Mouse (Mus musculus): ENCODE results near the gene Echs1. TPM values are rescaled to one million over a fixed set of nuclear protein-coding genes. Genes with fewer than 3 reads are reported as not detected.

Echs1 gene
- polyA plus RNA-seq, 1 experiment from 2014 or later, result 142 TPM

GRCm38 (mm10) chr7:140104009-140104408 lies 12.3 kb downstream of the Echs1 start:
- H3K9me3 ChIP-seq, result no peaks in the 10 kb centered on the region
- WGBS, result 86% methylated on average over 4 of the region's 4 CpGs
- H3K27me3 ChIP-seq, result peaks cover 15% of the 10 kb centered on the region
- H3K4me1 ChIP-seq, result peaks cover 14% of the 10 kb centered on the region
- no peak overlapping the region for H3K9ac ChIP-seq (replicated peaks)
- H3K4me3 ChIP-seq, result no peak overlapping the region
- no peak overlapping the region for H3K4me2 ChIP-seq (replicated peaks)
- peaks cover 38% of the 10 kb centered on the region for H3K36me3 ChIP-seq
- no peak overlapping the region for H3K27ac ChIP-seq (replicated peaks)
- no peak for ATAC-seq (ENCODE audit: low FRiP score, low read depth)

GRCm38 (mm10) chr7:140101993-140102860 lies 14.0 kb downstream of the Echs1 start, which contains the start of gene Fuom:
TSS of gene Fuom (minus strand) at chr7:140102441.
- H3K4me1 ChIP-seq, result peaks cover 14% of the 10 kb centered on the region
- H3K36me3 ChIP-seq, result peaks cover 22% of the 10 kb centered on the region
- H3K4me2 ChIP-seq (replicated peaks), result peak within 1 kb of the TSS; percentile 65
- H3K4me3 ChIP-seq, result peak within 1 kb of the TSS; percentile 38
- peak; percentile 86 for ATAC-seq (ENCODE audit: low FRiP score, low read depth)
- peak within 1 kb of the TSS; percentile 57 for H3K9ac ChIP-seq (replicated peaks)
- peaks cover 15% of the 10 kb centered on the region for H3K27me3 ChIP-seq
- no peak within 1 kb of the TSS for H3K27ac ChIP-seq (replicated peaks)
- WGBS, result 1% methylated on average over 30 of the region's 30 CpGs
- no peaks in the 10 kb centered on the region for H3K9me3 ChIP-seq

- peak overlapping the region; percentile 65 for H3K4me2 ChIP-seq (replicated peaks)
- peaks cover 15% of the 10 kb centered on the region for H3K27me3 ChIP-seq
- no peak overlapping the region for H3K27ac ChIP-seq (replicated peaks)
- peaks cover 15% of the 10 kb centered on the region for H3K36me3 ChIP-seq
- WGBS, result 76% methylated on average over 10 of the region's 10 CpGs
- H3K9me3 ChIP-seq, result no peaks in the 10 kb centered on the region
- peak overlapping the region; percentile 57 for H3K9ac ChIP-seq (replicated peaks)
- ATAC-seq (ENCODE audit: low FRiP score, low read depth), result no peak
- peaks cover 14% of the 10 kb centered on the region for H3K4me1 ChIP-seq
- peak overlapping the region; percentile 38 for H3K4me3 ChIP-seq
Observed at GRCm38 (mm10) chr7:140101498-140101897, 14.8 kb downstream of the Echs1 start.

GRCm38 (mm10) chr7:140098466-140098865 lies 17.8 kb downstream of the Echs1 start:
- no peak for ATAC-seq (ENCODE audit: low FRiP score, low read depth)
- Histone ChIP-seq H3K4me3 (no peak overlapping the region), H3K4me1 (peaks cover 14% of the 10 kb centered on the region), H3K9ac (replicated peaks) (no peak overlapping the region), H3K9me3 (no peaks in the 10 kb centered on the region), H3K27me3 (peaks cover 15% of the 10 kb centered on the region), H3K36me3 (no peaks in the 10 kb centered on the region), H3K4me2 (replicated peaks) (no peak overlapping the region), H3K27ac (replicated peaks) (no peak overlapping the region)
- WGBS, result 100% methylated on average over 1 of the region's 1 CpGs

- Histone ChIP-seq H3K9me3 (no peaks in the 10 kb centered on the region), H3K27ac (replicated peaks) (no peak overlapping the region), H3K36me3 (no peaks in the 10 kb centered on the region), H3K9ac (replicated peaks) (no peak overlapping the region), H3K27me3 (peaks cover 5% of the 10 kb centered on the region), H3K4me1 (no peaks in the 10 kb centered on the region), H3K4me3 (no peak overlapping the region), H3K4me2 (replicated peaks) (no peak overlapping the region)
- ATAC-seq (ENCODE audit: low FRiP score, low read depth), result no peak
Observed at GRCm38 (mm10) chr7:140096055-140096454, 20.2 kb downstream of the Echs1 start.

GRCm38 (mm10) chr7:140095556-140095955 lies 20.7 kb downstream of the Echs1 start:
- Histone ChIP-seq H3K4me3 (no peak overlapping the region), H3K27ac (replicated peaks) (no peak overlapping the region), H3K4me1 (no peaks in the 10 kb centered on the region), H3K9me3 (no peaks in the 10 kb centered on the region), H3K27me3 (peaks cover under 1% of the 10 kb centered on the region; the same call in 1 of the 2 replicates), H3K36me3 (no peaks in the 10 kb centered on the region), H3K4me2 (replicated peaks) (no peak overlapping the region), H3K9ac (replicated peaks) (no peak overlapping the region)
- 64% methylated on average over 1 of the region's 1 CpGs for WGBS
- ATAC-seq (ENCODE audit: low FRiP score, low read depth), result no peak

- no peak overlapping the region for H3K9ac ChIP-seq (replicated peaks)
- H3K4me3 ChIP-seq, result no peak overlapping the region
- 71% methylated on average over 5 of the region's 5 CpGs for WGBS
- H3K4me2 ChIP-seq (replicated peaks), result no peak overlapping the region
- no peak for ATAC-seq (ENCODE audit: low FRiP score, low read depth)
- no peaks in the 10 kb centered on the region for H3K9me3 ChIP-seq
- H3K27me3 ChIP-seq, result no peaks in the 10 kb centered on the region
- no peaks in the 10 kb centered on the region for H3K36me3 ChIP-seq
- no peak overlapping the region for H3K27ac ChIP-seq (replicated peaks)
- H3K4me1 ChIP-seq, result no peaks in the 10 kb centered on the region
Observed at GRCm38 (mm10) chr7:140094954-140095353, 21.3 kb downstream of the Echs1 start.

GRCm38 (mm10) chr7:140092924-140093528 lies 23.2 kb downstream of the Echs1 start, which contains the start of gene Prap1:
TSS of gene Prap1 (plus strand) at chr7:140093395.
- no peak for ATAC-seq (ENCODE audit: low FRiP score, low read depth)
- H3K36me3 ChIP-seq, result no peaks in the 10 kb centered on the region
- H3K9ac ChIP-seq (replicated peaks), result no peak within 1 kb of the TSS
- H3K4me2 ChIP-seq (replicated peaks), result no peak within 1 kb of the TSS
- no peaks in the 10 kb centered on the region for H3K9me3 ChIP-seq
- no peaks in the 10 kb centered on the region for H3K27me3 ChIP-seq
- no peak within 1 kb of the TSS for H3K27ac ChIP-seq (replicated peaks)
- no peaks in the 10 kb centered on the region for H3K4me1 ChIP-seq
- H3K4me3 ChIP-seq, result no peak within 1 kb of the TSS
- 72% methylated on average over 5 of the region's 5 CpGs for WGBS

- ATAC-seq (ENCODE audit: low FRiP score, low read depth), result no peak
- H3K9ac ChIP-seq (replicated peaks), result no peak overlapping the region
- no peaks in the 10 kb centered on the region for H3K4me1 ChIP-seq
- H3K4me3 ChIP-seq, result no peak overlapping the region
- no peaks in the 10 kb centered on the region for H3K36me3 ChIP-seq
- WGBS, result 77% methylated on average over 10 of the region's 10 CpGs
- H3K9me3 ChIP-seq, result no peaks in the 10 kb centered on the region
- H3K4me2 ChIP-seq (replicated peaks), result no peak overlapping the region
- no peaks in the 10 kb centered on the region for H3K27me3 ChIP-seq
- no peak overlapping the region for H3K27ac ChIP-seq (replicated peaks)
Observed at GRCm38 (mm10) chr7:140090601-140091000, 25.7 kb downstream of the Echs1 start.

GRCm38 (mm10) chr7:140082242-140082678 lies 34.0 kb downstream of the Echs1 start, which contains the start of gene Caly:
TSS of gene Caly (minus strand) at chr7:140082548.
- peaks cover 55% of the 10 kb centered on the region for H3K27me3 ChIP-seq
- H3K27ac ChIP-seq (replicated peaks), result peak within 1 kb of the TSS; percentile 66
- H3K9ac ChIP-seq (replicated peaks), result peak within 1 kb of the TSS; percentile 4
- peak within 1 kb of the TSS; percentile 42 for H3K4me3 ChIP-seq
- WGBS, result 3% methylated on average over 18 of the region's 18 CpGs
- H3K4me2 ChIP-seq (replicated peaks), result peak within 1 kb of the TSS; percentile 68
- H3K4me1 ChIP-seq, result peaks cover 26% of the 10 kb centered on the region
- no peaks in the 10 kb centered on the region for H3K36me3 ChIP-seq
- peak; percentile 81 for ATAC-seq (ENCODE audit: low FRiP score, low read depth)
- H3K9me3 ChIP-seq, result no peaks in the 10 kb centered on the region

- no peak for ATAC-seq (ENCODE audit: low FRiP score, low read depth)
Observed at GRCm38 (mm10) chr7:140081408-140082241, 34.7 kb downstream of the Echs1 start.

More at GRCm38 (mm10) chr7:140081408-140082241, 34.7 kb downstream of the Echs1 start:
- 8% methylated on average over 20 of the region's 20 CpGs for WGBS
- no peaks in the 10 kb centered on the region for H3K36me3 ChIP-seq
- peaks cover 59% of the 10 kb centered on the region for H3K27me3 ChIP-seq
- peak overlapping the region; percentile 4 for H3K9ac ChIP-seq (replicated peaks)
- peak overlapping the region; percentile 42 for H3K4me3 ChIP-seq
- H3K4me2 ChIP-seq (replicated peaks), result peak overlapping the region; percentile 68
- H3K9me3 ChIP-seq, result no peaks in the 10 kb centered on the region
- H3K4me1 ChIP-seq, result peaks cover 26% of the 10 kb centered on the region
- H3K27ac ChIP-seq (replicated peaks), result peak overlapping the region; percentile 66

Data from midbrain, embryonic 12.5 days (tissue).